10 mouse cellular contexts compared by ENCODE assay signal in genomic region chr19:7090369-7091064, GRCm38 (mm10). TPM values are rescaled to one million over a fixed set of nuclear protein-coding genes. Genes with fewer than 3 reads are reported as not detected.
DNase-seq lines count a peak whose midpoint lies in the region; ATAC-seq and TF ChIP-seq lines count a peak whose summit lies in the region.
"Had no signal": no experiment of that assay in that cellular context is flagged by ENCODE, and none has a peak within 500 bp of the region (broad histone marks: within the 10 kb centered on the region; RNA-seq: fewer than 3 reads in every experiment).

No protein-coding gene starts in this region.

- H3K4me3 ChIP-seq in cortical plate, adult 2 months (ENCODE audit: insufficient read depth, low read length): no peak overlapping the region
- H3K4me3 ChIP-seq in forebrain, embryonic 14.5 days (ENCODE audit: low read depth, low read length): no peak overlapping the region
- H3K4me3 ChIP-seq in midbrain, embryonic 13.5 days (replicated peaks): no peak overlapping the region
- H3K4me3 ChIP-seq in stomach, postnatal 0 days (ENCODE audit: low read depth, low read length): no peak overlapping the region

- no peak for TF ChIP-seq EP300 in stomach, postnatal 0 days (optimal IDR thresholded peaks at IDR 0.05)

- WGBS in forebrain, embryonic 14.5 days: 4% methylated on average over 10 of the region's 10 CpGs
- 4% methylated on average over 10 of the region's 10 CpGs for WGBS in midbrain, embryonic 13.5 days
- 44% methylated on average over 10 of the region's 10 CpGs for WGBS in stomach, postnatal 0 days

- peak; percentile 32 for DNase-seq in kidney, postnatal 10 days
- no peak for DNase-seq in kidney, adult 8-10 months
- DNase-seq in forebrain, embryonic 14.5 days (ENCODE audit: low spot score): peak; percentile 80
- DNase-seq in stomach, postnatal 0 days (ENCODE audit: low spot score): no peak
- DNase-seq in adrenal gland, postnatal 25 days: no peak
- no peak for DNase-seq in thymus, postnatal 0 days (ENCODE audit: low spot score)
- DNase-seq: kidney, postnatal 14 days; lung, postnatal 10 days had no signal

- TF ChIP-seq POLR2A in cortical plate, adult 2 months (IDR thresholded peaks at IDR 0.05; ENCODE audit: extremely low read depth, insufficient read depth, low read length): no peak

- H3K9ac ChIP-seq in forebrain, embryonic 14.5 days (ENCODE audit: low read length): peak overlapping the region; percentile 51
- peak overlapping the region; percentile 42; the same call in 1 of the 2 replicates for H3K9ac ChIP-seq in midbrain, embryonic 13.5 days (replicated peaks)
- no peak overlapping the region for H3K9ac ChIP-seq in stomach, postnatal 0 days (ENCODE audit: low read length)

- peak overlapping the region; percentile 14; the same call in 1 of the 2 replicates for H3K4me2 ChIP-seq in forebrain, embryonic 14.5 days (ENCODE audit: low read length)
- peak overlapping the region; percentile 12; the same call in 1 of the 2 replicates for H3K4me2 ChIP-seq in midbrain, embryonic 13.5 days (replicated peaks)
- no peak overlapping the region for H3K4me2 ChIP-seq in stomach, postnatal 0 days (replicated peaks; ENCODE audit: low read depth)

- no peaks in the 10 kb centered on the region for H3K27me3 ChIP-seq in forebrain, embryonic 14.5 days (replicated peaks; ENCODE audit: control insufficient read depth, insufficient read depth, low read length)
- peaks cover 36% of the 10 kb centered on the region for H3K27me3 ChIP-seq in midbrain, embryonic 13.5 days
- no peaks in the 10 kb centered on the region for H3K27me3 ChIP-seq in stomach, postnatal 0 days (ENCODE audit: control insufficient read depth, insufficient read depth, low read length)

- peaks cover 17% of the 10 kb centered on the region for H3K4me1 ChIP-seq in cortical plate, adult 2 months (ENCODE audit: control insufficient read depth, insufficient read depth, low read length)
- H3K4me1 ChIP-seq in forebrain, embryonic 14.5 days (ENCODE audit: control insufficient read depth, insufficient read depth, low read length): peaks cover 58% of the 10 kb centered on the region
- peaks cover 85% of the 10 kb centered on the region for H3K4me1 ChIP-seq in midbrain, embryonic 13.5 days (replicated peaks)
- no peaks in the 10 kb centered on the region for H3K4me1 ChIP-seq in stomach, postnatal 0 days (replicated peaks; ENCODE audit: control insufficient read depth, insufficient read depth)

- H3K9me3 ChIP-seq in forebrain, embryonic 14.5 days (replicated peaks; ENCODE audit: control insufficient read depth, low read length): no peaks in the 10 kb centered on the region
- no peaks in the 10 kb centered on the region for H3K9me3 ChIP-seq in midbrain, embryonic 13.5 days
- no peaks in the 10 kb centered on the region for H3K9me3 ChIP-seq in stomach, postnatal 0 days (ENCODE audit: control insufficient read depth, low read length)

- peak; percentile 63 for ATAC-seq in forebrain, embryonic 14.5 days
- peak; percentile 37 for ATAC-seq in midbrain, embryonic 13.5 days
- ATAC-seq in stomach, postnatal 0 days (ENCODE audit: low FRiP score, low TSS enrichment): no peak

- 0 out of 2 replicates have a peak overlapping the region, but pooled peaks have one; percentile 15 for H3K27ac ChIP-seq in cortical plate, adult 2 months (ENCODE audit: insufficient read depth, low read length)
- peak overlapping the region; percentile 91 for H3K27ac ChIP-seq in forebrain, embryonic 14.5 days (ENCODE audit: low read depth, low read length)
- peak overlapping the region; percentile 79 for H3K27ac ChIP-seq in midbrain, embryonic 13.5 days
- H3K27ac ChIP-seq in stomach, postnatal 0 days (replicated peaks): no peak overlapping the region

- H3K36me3 ChIP-seq in forebrain, embryonic 14.5 days (ENCODE audit: control insufficient read depth, insufficient read depth, low read length): no peaks in the 10 kb centered on the region
- H3K36me3 ChIP-seq in midbrain, embryonic 13.5 days: peaks cover 4% of the 10 kb centered on the region; the same call in 1 of the 2 replicates
- H3K36me3 ChIP-seq in stomach, postnatal 0 days (ENCODE audit: control insufficient read depth, insufficient read depth, low read length): no peaks in the 10 kb centered on the region

- TF ChIP-seq CTCF in cortical plate, adult 2 months (IDR thresholded peaks at IDR 0.05; ENCODE audit: extremely low read depth, insufficient read depth, low read length): no peak
- TF ChIP-seq CTCF in stomach, postnatal 0 days (IDR thresholded peaks at IDR 0.05; ENCODE audit: low read depth): no peak

RNA-seq across cellular contexts. Expression of gene Flrt1, which starts 15.0 kb away (rescaled TPM):
- polyA plus RNA-seq in cortical plate, adult 2 months (2012; rRNA removed): 8.2 and 9.2 TPM in 2 replicates
- polyA plus RNA-seq in forebrain, embryonic 14.5 days (2014; fragmentation: Nextera tagmentation; extraction: Ambion mirVana): 9.5 and 12.2 TPM in 2 replicates
- 8.3 and 9.2 TPM in 2 replicates for polyA plus RNA-seq in midbrain, embryonic 13.5 days (2015; fragmentation: Nextera tagmentation; extraction: Ambion mirVana)
- 1.1 and 1.6 TPM in 2 replicates for polyA plus RNA-seq in stomach, postnatal 0 days (2015; fragmentation: Nextera tagmentation; extraction: Ambion mirVana)
- 1.6 and 2.0 TPM in 2 replicates for total RNA-seq in adrenal gland, postnatal 25 days (2021)
- 1.3 and 1.5 TPM in 2 replicates for polyA plus RNA-seq in thymus, postnatal 0 days (2015; fragmentation: Nextera tagmentation; extraction: Ambion mirVana)

RNA-seq across cellular contexts. Expression of gene Macrod1, which starts 33.9 kb away (rescaled TPM):
- polyA plus RNA-seq in cortical plate, adult 2 months (2012; rRNA removed): 19.1 and 22.2 TPM in 2 replicates
- 4.0 and 4.8 TPM in 2 replicates for polyA plus RNA-seq in forebrain, embryonic 14.5 days (2014; fragmentation: Nextera tagmentation; extraction: Ambion mirVana)
- 2.9 and 3.0 TPM in 2 replicates for polyA plus RNA-seq in midbrain, embryonic 13.5 days (2015; fragmentation: Nextera tagmentation; extraction: Ambion mirVana)
- 16.8 and 20.5 TPM in 2 replicates for polyA plus RNA-seq in stomach, postnatal 0 days (2015; fragmentation: Nextera tagmentation; extraction: Ambion mirVana)
- 42.7 and 52.1 TPM in 2 replicates for total RNA-seq in adrenal gland, postnatal 25 days (2021)
- 15.3 and 16.6 TPM in 2 replicates for polyA plus RNA-seq in thymus, postnatal 0 days (2015; fragmentation: Nextera tagmentation; extraction: Ambion mirVana)

RNA-seq across cellular contexts. Expression of gene Stip1, which starts 50.8 kb away (rescaled TPM):
- polyA plus RNA-seq in cortical plate, adult 2 months (2012; rRNA removed): 133 and 140 TPM in 2 replicates
- 278 and 287 TPM in 2 replicates for polyA plus RNA-seq in forebrain, embryonic 14.5 days (2014; fragmentation: Nextera tagmentation; extraction: Ambion mirVana)
- 258 and 273 TPM in 2 replicates for polyA plus RNA-seq in midbrain, embryonic 13.5 days (2015; fragmentation: Nextera tagmentation; extraction: Ambion mirVana)
- 67.9 and 69.7 TPM in 2 replicates for polyA plus RNA-seq in stomach, postnatal 0 days (2015; fragmentation: Nextera tagmentation; extraction: Ambion mirVana)
- total RNA-seq in adrenal gland, postnatal 25 days (2021): 158 and 239 TPM in 2 replicates
- polyA plus RNA-seq in thymus, postnatal 0 days (2015; fragmentation: Nextera tagmentation; extraction: Ambion mirVana): 149 and 196 TPM in 2 replicates

Comparison
In these comparisons a context has a peak if more than half of its experiments do, and no peak if none do; other contexts are left out.
1. DNase-seq: peak in kidney, postnatal 10 days (single experiment) and forebrain, embryonic 14.5 days (single experiment); none in kidney, adult 8-10 months (0 of 2), stomach, postnatal 0 days (single experiment), adrenal gland, postnatal 25 days (single experiment) and thymus, postnatal 0 days (single experiment).